Mouse (Mus musculus): ENCODE results near the gene Srrm1. TPM values are rescaled to one million over a fixed set of nuclear protein-coding genes. Genes with fewer than 3 reads are reported as not detected.
"Not testable (repeated sequence)": the region's sequence is repeated elsewhere in the genome, so short reads cannot be mapped to it uniquely, and the experiment has no call there.

The Srrm1 gene
- polyA plus RNA-seq, 1 experiment from 2014 or later = 201 TPM

- H3K9me3 ChIP-seq (ENCODE audit: low read depth, low read length) = no peaks in the 10 kb centered on the region
- H3K27ac ChIP-seq (ENCODE audit: low read depth) = no peak overlapping the region
- no peak overlapping the region for H3K9ac ChIP-seq
- DNase-seq = peak; percentile 48
- ATAC-seq (ENCODE audit: insufficient read depth) = no peak
- TF ChIP-seq CTCF (IDR thresholded peaks at IDR 0.05; ENCODE audit: low read depth) = no peak
- H3K4me2 ChIP-seq = no peak overlapping the region
- 45% methylated on average over 8 of the region's 8 CpGs for WGBS
- H3K4me1 ChIP-seq (ENCODE audit: insufficient read depth) = peaks cover 20% of the 10 kb centered on the region
- H3K27me3 ChIP-seq (ENCODE audit: insufficient read depth, low read length) = no peaks in the 10 kb centered on the region
- no peak overlapping the region for H3K4me3 ChIP-seq (ENCODE audit: low read depth, low read length)
- no peaks in the 10 kb centered on the region for H3K36me3 ChIP-seq (ENCODE audit: insufficient read depth)
Measured at GRCm38 (mm10) chr4:135285436-135285835, 67.7 kb downstream of the Srrm1 start.

GRCm38 (mm10) chr4:135283875-135284274 lies 69.2 kb downstream of the Srrm1 start:
- no peak for DNase-seq
- Histone ChIP-seq H3K9ac (no peak overlapping the region), H3K4me2 (no peak overlapping the region), H3K27me3 (ENCODE audit: insufficient read depth, low read length) (no peaks in the 10 kb centered on the region), H3K36me3 (ENCODE audit: insufficient read depth) (no peaks in the 10 kb centered on the region), H3K4me1 (ENCODE audit: insufficient read depth) (peaks cover 20% of the 10 kb centered on the region), H3K4me3 (ENCODE audit: low read depth, low read length) (no peak overlapping the region), H3K27ac (ENCODE audit: low read depth) (no peak overlapping the region), H3K9me3 (ENCODE audit: low read depth, low read length) (no peaks in the 10 kb centered on the region)
- 83% methylated on average over 7 of the region's 7 CpGs for WGBS
- no peak for ATAC-seq (ENCODE audit: insufficient read depth)
- TF ChIP-seq CTCF (IDR thresholded peaks at IDR 0.05; ENCODE audit: low read depth) = peak; percentile 23; the same call in 1 of the 2 replicates

GRCm38 (mm10) chr4:135283417-135283816 lies 69.7 kb downstream of the Srrm1 start:
- 68% methylated on average over 4 of the region's 4 CpGs for WGBS
- no peak for DNase-seq
- no peak for ATAC-seq (ENCODE audit: insufficient read depth)
- no peak overlapping the region for H3K9ac ChIP-seq
- H3K9me3 ChIP-seq (ENCODE audit: low read depth, low read length) = no peaks in the 10 kb centered on the region
- H3K4me3 ChIP-seq (ENCODE audit: low read depth, low read length) = no peak overlapping the region
- no peak for TF ChIP-seq CTCF (IDR thresholded peaks at IDR 0.05; ENCODE audit: low read depth)
- no peak overlapping the region for H3K4me2 ChIP-seq
- no peaks in the 10 kb centered on the region for H3K36me3 ChIP-seq (ENCODE audit: insufficient read depth)
- H3K27ac ChIP-seq (ENCODE audit: low read depth) = no peak overlapping the region
- peaks cover 20% of the 10 kb centered on the region for H3K4me1 ChIP-seq (ENCODE audit: insufficient read depth)
- no peaks in the 10 kb centered on the region for H3K27me3 ChIP-seq (ENCODE audit: insufficient read depth, low read length)

GRCm38 (mm10) chr4:135282651-135283290 lies 70.3 kb downstream of the Srrm1 start:
- WGBS = 45% methylated on average over 13 of the region's 13 CpGs

GRCm38 (mm10) chr4:135280016-135280415 lies 73.1 kb downstream of the Srrm1 start:
- 69% methylated on average over 2 of the region's 2 CpGs for WGBS
- not testable (repeated sequence) for H3K9ac ChIP-seq; H3K27me3 ChIP-seq (ENCODE audit: insufficient read depth, low read length); H3K27ac ChIP-seq (ENCODE audit: low read depth); DNase-seq; H3K4me1 ChIP-seq (ENCODE audit: insufficient read depth); H3K36me3 ChIP-seq (ENCODE audit: insufficient read depth); H3K4me3 ChIP-seq (ENCODE audit: low read depth, low read length); ATAC-seq (ENCODE audit: insufficient read depth); H3K9me3 ChIP-seq (ENCODE audit: low read depth, low read length); H3K4me2 ChIP-seq

More at GRCm38 (mm10) chr4:135282651-135283290, 70.3 kb downstream of the Srrm1 start:
- Histone ChIP-seq H3K4me2 (no peak overlapping the region), H3K27ac (ENCODE audit: low read depth) (no peak overlapping the region), H3K4me3 (ENCODE audit: low read depth, low read length) (no peak overlapping the region), H3K9ac (no peak overlapping the region), H3K4me1 (ENCODE audit: insufficient read depth) (peaks cover 20% of the 10 kb centered on the region), H3K9me3 (ENCODE audit: low read depth, low read length) (no peaks in the 10 kb centered on the region), H3K27me3 (ENCODE audit: insufficient read depth, low read length) (no peaks in the 10 kb centered on the region), H3K36me3 (ENCODE audit: insufficient read depth) (no peaks in the 10 kb centered on the region)
- ATAC-seq (ENCODE audit: insufficient read depth) (no peak), DNase-seq (peak; percentile 46)
- no peak for TF ChIP-seq CTCF (IDR thresholded peaks at IDR 0.05; ENCODE audit: low read depth)

- no peak for ATAC-seq (ENCODE audit: insufficient read depth)
- 0 out of 2 replicates have a peak, but pooled peaks cover 2% of the 10 kb centered on the region for H3K27me3 ChIP-seq (ENCODE audit: insufficient read depth, low read length)
- H3K27ac ChIP-seq (ENCODE audit: low read depth) = no peak overlapping the region
- no peak for DNase-seq
- no peak overlapping the region for H3K9ac ChIP-seq
- no peaks in the 10 kb centered on the region for H3K36me3 ChIP-seq (ENCODE audit: insufficient read depth)
- H3K4me3 ChIP-seq (ENCODE audit: low read depth, low read length) = no peak overlapping the region
- H3K4me2 ChIP-seq = no peak overlapping the region
- peaks cover 6% of the 10 kb centered on the region for H3K4me1 ChIP-seq (ENCODE audit: insufficient read depth)
- H3K9me3 ChIP-seq (ENCODE audit: low read depth, low read length) = no peaks in the 10 kb centered on the region
- no peak for TF ChIP-seq CTCF (IDR thresholded peaks at IDR 0.05; ENCODE audit: low read depth)
- WGBS = 52% methylated on average over 4 of the region's 4 CpGs
Measured at GRCm38 (mm10) chr4:135276681-135277379, 76.3 kb downstream of the Srrm1 start.

- no peak overlapping the region for H3K9ac ChIP-seq
- H3K36me3 ChIP-seq (ENCODE audit: insufficient read depth) = no peaks in the 10 kb centered on the region
- no peak overlapping the region for H3K4me2 ChIP-seq
- no peaks in the 10 kb centered on the region for H3K9me3 ChIP-seq (ENCODE audit: low read depth, low read length)
- WGBS = 73% methylated on average over 7 of the region's 7 CpGs
- no peak overlapping the region for H3K4me3 ChIP-seq (ENCODE audit: low read depth, low read length)
- peaks cover 16% of the 10 kb centered on the region for H3K4me1 ChIP-seq (ENCODE audit: insufficient read depth)
- H3K27me3 ChIP-seq (ENCODE audit: insufficient read depth, low read length) = 0 out of 2 replicates have a peak, but pooled peaks cover 2% of the 10 kb centered on the region
- H3K27ac ChIP-seq (ENCODE audit: low read depth) = no peak overlapping the region
- DNase-seq (no peak), ATAC-seq (ENCODE audit: insufficient read depth) (no peak)
- no peak for TF ChIP-seq CTCF (IDR thresholded peaks at IDR 0.05; ENCODE audit: low read depth)
Measured at GRCm38 (mm10) chr4:135274761-135275160, 78.4 kb downstream of the Srrm1 start.
